Mouse (Mus musculus) gastrocnemius, adult 2 months (tissue): ENCODE measurements around the gene Cdh1. TPM values are rescaled to one million over a fixed set of nuclear protein-coding genes. Genes with fewer than 3 reads are reported as not detected.

Experiments
- DNase-seq: peaks from one replicate; pipeline ENCODE4 v3.0.0; 2022
- H3K27ac ChIP-seq: fragments of 200-600 bp; 2 replicates; pipeline ENCODE4 v1.8.1; 2022; ENCODE audit warnings: mild to moderate bottlenecking
- H3K4me3 ChIP-seq: fragments of 200-600 bp; 2 replicates; pipeline ENCODE4 v1.8.1; 2022; ENCODE audit warnings: mild to moderate bottlenecking, moderate library complexity
- CTCF ChIP-seq: fragments of 200-600 bp; IDR thresholded peaks from 2 replicates; pipeline ENCODE4 v1.8.1; 2022; ENCODE audit warnings: antibody characterized with exemption, mild to moderate bottlenecking, moderate library complexity
- intact Hi-C: fragments of 180-260 bp; cut with DNase I; formaldehyde crosslinking; loops from one replicate; pipeline ENCODE4 v1.15.1; 2025
- total RNA-seq, 2 experiments: library from RNA; stranded (reverse); gene quantifications; 2 replicates each; pipeline ENCODE4 v1.2.3; 2021

Cdh1 gene
- total RNA-seq, 2 experiments from 2014 or later = 0.17 to 0.51 TPM

- no peak for TF ChIP-seq CTCF
- H3K27ac ChIP-seq = no peak overlapping the region
- intact Hi-C loops = no loop called here
- no peak overlapping the region for H3K4me3 ChIP-seq
- no peak for DNase-seq
These were observed 14.7 kb downstream of the Cdh1 start for GRCm38 (mm10) chr8:106617865-106618264.

- no peak for TF ChIP-seq CTCF
- Histone ChIP-seq H3K4me3 (no peak overlapping the region), H3K27ac (no peak overlapping the region)
- intact Hi-C loops = no loop called here
- no peak for DNase-seq
These were observed 15.2 kb downstream of the Cdh1 start for GRCm38 (mm10) chr8:106618324-106618723.

GRCm38 (mm10) chr8:106619549-106620245, 16.5 kb downstream of the Cdh1 start:
- intact Hi-C loops = no loop called here
- DNase-seq = peak; percentile 33
- Histone ChIP-seq H3K4me3 (no peak overlapping the region), H3K27ac (peak overlapping the region; percentile 58)
- TF ChIP-seq CTCF = no peak

GRCm38 (mm10) chr8:106620488-106620887, 17.3 kb downstream of the Cdh1 start:
- DNase-seq = no peak
- no peak for TF ChIP-seq CTCF
- H3K4me3 ChIP-seq = no peak overlapping the region
- H3K27ac ChIP-seq = no peak overlapping the region; the same call in 1 of the 2 replicates
- intact Hi-C loops = no loop called here

GRCm38 (mm10) chr8:106623016-106623415, 19.9 kb downstream of the Cdh1 start:
- Histone ChIP-seq H3K4me3 (no peak overlapping the region), H3K27ac (no peak overlapping the region)
- intact Hi-C loops = no loop called here
- TF ChIP-seq CTCF = no peak
- DNase-seq = no peak

GRCm38 (mm10) chr8:106623451-106623850, 20.3 kb downstream of the Cdh1 start:
- no peak for TF ChIP-seq CTCF
- intact Hi-C loops = no loop called here
- Histone ChIP-seq H3K27ac (no peak overlapping the region), H3K4me3 (no peak overlapping the region)
- DNase-seq = no peak

- no peak for TF ChIP-seq CTCF
- no peak overlapping the region for H3K27ac ChIP-seq
- intact Hi-C loops = no loop called here
- DNase-seq = no peak
- no peak overlapping the region for H3K4me3 ChIP-seq
These were observed 20.8 kb downstream of the Cdh1 start for GRCm38 (mm10) chr8:106623954-106624353.

GRCm38 (mm10) chr8:106624743-106625142, 21.6 kb downstream of the Cdh1 start:
- DNase-seq = no peak
- no peak for TF ChIP-seq CTCF
- Histone ChIP-seq H3K4me3 (no peak overlapping the region), H3K27ac (no peak overlapping the region)
- intact Hi-C loops = no loop called here

- intact Hi-C loops = no loop called here
- no peak for DNase-seq
- no peak overlapping the region for H3K4me3 ChIP-seq
- no peak overlapping the region for H3K27ac ChIP-seq
- TF ChIP-seq CTCF = no peak
These were observed 23.1 kb downstream of the Cdh1 start for GRCm38 (mm10) chr8:106626096-106626865.

GRCm38 (mm10) chr8:106628291-106628964, 25.3 kb downstream of the Cdh1 start:
- no peak for TF ChIP-seq CTCF
- intact Hi-C loops = no loop called here
- Histone ChIP-seq H3K4me3 (no peak overlapping the region), H3K27ac (no peak overlapping the region)
- DNase-seq = no peak

- no peak overlapping the region for H3K27ac ChIP-seq
- intact Hi-C loops = no loop called here
- no peak for TF ChIP-seq CTCF
- no peak overlapping the region for H3K4me3 ChIP-seq
- no peak for DNase-seq
These were observed 26.3 kb downstream of the Cdh1 start for GRCm38 (mm10) chr8:106629456-106629855.

GRCm38 (mm10) chr8:106631904-106632303, 28.8 kb downstream of the Cdh1 start:
- intact Hi-C loops = no loop called here
- no peak for TF ChIP-seq CTCF
- Histone ChIP-seq H3K27ac (no peak overlapping the region), H3K4me3 (no peak overlapping the region)
- DNase-seq = no peak

- no peak overlapping the region for H3K27ac ChIP-seq
- no peak overlapping the region for H3K4me3 ChIP-seq
- TF ChIP-seq CTCF = no peak
- intact Hi-C loops = no loop called here
- no peak for DNase-seq
These were observed 29.5 kb downstream of the Cdh1 start for GRCm38 (mm10) chr8:106632650-106633049.
